Mouse (Mus musculus) CH12.LX (cell line): ENCODE data around the gene Gas1. TPM values are rescaled to one million over a fixed set of nuclear protein-coding genes. Genes with fewer than 3 reads are reported as not detected.
A peak's percentile ranks its signal among the peaks of the same experiment; 100 is the strongest.

Experiments
- DNase-seq: peaks from one replicate; pipeline ENCODE4 v3.0.0-alpha.2; 2013; ENCODE audit errors: extremely low read depth
- H3K27ac ChIP-seq: 2 replicates; pipeline ENCODE4 v1.5.1; 2012; ENCODE audit warnings: low read depth, mild to moderate bottlenecking, control low read depth, moderate library complexity; ENCODE audit not compliant: insufficient read depth
- H3K27me3 ChIP-seq: replicated peaks from 2 replicates; pipeline ENCODE3; 2012; ENCODE audit warnings: inconsistent platforms
- H3K36me3 ChIP-seq, 2 experiments: replicated peaks in 1 of 2; 2 replicates each; pipeline versions ENCODE3 to v1.6.1; 2012; ENCODE audit warnings: inconsistent platforms in 1 of 2, low read length in 1 of 2, mild to moderate bottlenecking in 1 of 2, mixed read lengths in 1 of 2, moderate library complexity in 1 of 2; ENCODE audit not compliant: control insufficient read depth in 1 of 2, insufficient read depth in 1 of 2
- H3K4me1 ChIP-seq, 2 experiments: 2 replicates each; pipeline ENCODE4 v1.6.1; 2012; ENCODE audit warnings: inconsistent platforms in 1 of 2, moderate library complexity in 1 of 2; ENCODE audit not compliant: insufficient read depth in 2 of 2, control insufficient read depth in 1 of 2
- H3K4me2 ChIP-seq: 2 replicates; pipeline ENCODE4 v1.6.1; 2012; ENCODE audit warnings: low read depth, mild to moderate bottlenecking, control low read depth; ENCODE audit not compliant: poor library complexity, insufficient read depth, severe bottlenecking
- H3K4me3 ChIP-seq, 3 experiments: fragments of 150-350 bp in 1 of 3; sonication (generic) in 1 of 3; replicated peaks in 1 of 3; 2 replicates each; pipeline versions ENCODE3 to v1.5.1; 2011 to 2012; ENCODE audit warnings: low read depth in 2 of 3, low read length in 2 of 3, mild to moderate bottlenecking in 2 of 3, moderate library complexity in 2 of 3, control low read depth in 1 of 3, improper control_type of control experiment in 1 of 3, inconsistent platforms in 1 of 3, mixed read lengths in 1 of 3; ENCODE audit not compliant: poor library complexity in 1 of 3
- H3K79me2 ChIP-seq: replicated peaks from 2 replicates; pipeline ENCODE4 v1.6.1; 2012; ENCODE audit warnings: mild to moderate bottlenecking, moderate library complexity; ENCODE audit not compliant: control insufficient read depth, poor library complexity, insufficient read depth, severe bottlenecking; ENCODE audit errors: extremely low read depth
- H3K9ac ChIP-seq: 2 replicates; pipeline ENCODE4 v1.6.1; 2012; ENCODE audit warnings: low read depth, mild to moderate bottlenecking, control low read depth, moderate library complexity; ENCODE audit not compliant: insufficient read depth
- H3K9me3 ChIP-seq: replicated peaks from 2 replicates; pipeline ENCODE3; 2012; ENCODE audit warnings: low read length, inconsistent platforms, mixed read lengths
- BHLHE40 ChIP-seq: IDR thresholded peaks from 2 replicates; pipeline ENCODE4 v1.6.1; 2011; ENCODE audit warnings: mild to moderate bottlenecking, low read depth, low read length, improper control_type of control experiment
- CHD1 ChIP-seq: IDR thresholded peaks from 2 replicates; pipeline ENCODE4 v1.6.1; 2012; ENCODE audit warnings: low read depth, low read length, improper control_type of control experiment, inconsistent platforms
- CHD2 ChIP-seq: IDR thresholded peaks from 2 replicates; pipeline ENCODE4 v1.6.1; 2011; ENCODE audit warnings: low read length, improper control_type of control experiment
- CTCF ChIP-seq, 2 experiments: IDR thresholded peaks in 1 of 2; conservative IDR thresholded peaks in 1 of 2; 2 replicates each; pipeline ENCODE4 v1.5.1; 2011 to 2012; ENCODE audit warnings: low read depth in 2 of 2, low read length in 2 of 2, improper control_type of control experiment in 1 of 2, inconsistent platforms in 1 of 2, mild to moderate bottlenecking in 1 of 2, moderate library complexity in 1 of 2
- ELF1 ChIP-seq: IDR thresholded peaks from 2 replicates; pipeline ENCODE4 v1.6.1; 2014; ENCODE audit warnings: low read depth, mild to moderate bottlenecking, inconsistent platforms, low read length, improper control_type of control experiment
- GABPA ChIP-seq: IDR thresholded peaks from 2 replicates; pipeline ENCODE4 v1.6.1; 2012; ENCODE audit warnings: low read depth, low read length, improper control_type of control experiment, inconsistent platforms; ENCODE audit not compliant: insufficient replicate concordance
- HCFC1 ChIP-seq: IDR thresholded peaks from 2 replicates; pipeline ENCODE4 v1.6.1; 2012; ENCODE audit warnings: low read depth, mild to moderate bottlenecking, inconsistent platforms, low read length, improper control_type of control experiment
- JUN ChIP-seq: IDR thresholded peaks from 2 replicates; pipeline ENCODE4 v1.6.1; 2011; ENCODE audit warnings: low read depth, mild to moderate bottlenecking, low read length, improper control_type of control experiment, moderate library complexity; ENCODE audit not compliant: insufficient read depth
- JUND ChIP-seq: conservative IDR thresholded peaks from 2 replicates; pipeline ENCODE4 v1.6.1; 2011; ENCODE audit warnings: low read depth, low read length, improper control_type of control experiment
- KAT2A ChIP-seq: IDR thresholded peaks from 2 replicates; pipeline ENCODE4 v1.6.1; 2012; ENCODE audit warnings: low read length, improper control_type of control experiment, inconsistent platforms; ENCODE audit not compliant: insufficient replicate concordance
- MAFK ChIP-seq: IDR thresholded peaks from 2 replicates; pipeline ENCODE4 v1.6.1; 2011; ENCODE audit warnings: low read length, improper control_type of control experiment; ENCODE audit not compliant: insufficient replicate concordance
- MAX ChIP-seq: IDR thresholded peaks from 2 replicates; pipeline ENCODE4 v1.6.1; 2011; ENCODE audit warnings: low read length, improper control_type of control experiment
- MAZ ChIP-seq: IDR thresholded peaks from 2 replicates; pipeline ENCODE4 v1.6.1; 2012; ENCODE audit warnings: low read depth, mild to moderate bottlenecking, inconsistent platforms, low read length, improper control_type of control experiment, moderate library complexity
- MEF2A ChIP-seq: IDR thresholded peaks from 2 replicates; pipeline ENCODE4 v1.6.1; 2014; ENCODE audit warnings: low read depth, mild to moderate bottlenecking, inconsistent platforms, low read length, improper control_type of control experiment, borderline replicate concordance
- MYC ChIP-seq: IDR thresholded peaks from 2 replicates; pipeline ENCODE4 v1.6.1; 2011; ENCODE audit warnings: low read depth, mild to moderate bottlenecking, improper control_type of control experiment, low read length
- NRF1 ChIP-seq: IDR thresholded peaks from 2 replicates; pipeline ENCODE4 v1.6.1; 2014; ENCODE audit warnings: low read depth, mild to moderate bottlenecking, inconsistent platforms, low read length, improper control_type of control experiment, moderate library complexity
- POLR2A ChIP-seq: IDR thresholded peaks from 2 replicates; pipeline ENCODE4 v1.6.1; 2011; ENCODE audit warnings: low read depth, mild to moderate bottlenecking, improper control_type of control experiment, low read length
- POLR2AphosphoS2 ChIP-seq: IDR thresholded peaks from 2 replicates; pipeline ENCODE4 v1.6.1; 2011; ENCODE audit warnings: low read depth, low read length, improper control_type of control experiment
- RCOR1 ChIP-seq: conservative IDR thresholded peaks from 2 replicates; pipeline ENCODE4 v1.6.1; 2012; ENCODE audit warnings: low read depth, mild to moderate bottlenecking, inconsistent platforms, low read length, improper control_type of control experiment
- SIN3A ChIP-seq: IDR thresholded peaks from 2 replicates; pipeline ENCODE4 v1.6.1; 2012; ENCODE audit warnings: low read length, improper control_type of control experiment, inconsistent platforms
- SMC3 ChIP-seq: IDR thresholded peaks from 2 replicates; pipeline ENCODE4 v1.6.1; 2011; ENCODE audit warnings: low read depth, low read length, improper control_type of control experiment
- TBP ChIP-seq: conservative IDR thresholded peaks from 2 replicates; pipeline ENCODE4 v1.6.1; 2011; ENCODE audit warnings: low read depth, low read length, improper control_type of control experiment
- TCF12 ChIP-seq: IDR thresholded peaks from 2 replicates; pipeline ENCODE4 v1.6.1; 2014; ENCODE audit warnings: low read depth, mild to moderate bottlenecking, inconsistent platforms, low read length, improper control_type of control experiment
- USF1 ChIP-seq: IDR thresholded peaks from 2 replicates; pipeline ENCODE4 v1.6.1; 2014; ENCODE audit warnings: low read depth, mild to moderate bottlenecking, inconsistent platforms, low read length, improper control_type of control experiment
- ZKSCAN1 ChIP-seq: IDR thresholded peaks from 2 replicates; pipeline ENCODE4 v1.6.1; 2012; ENCODE audit warnings: low read depth, inconsistent platforms, low read length, improper control_type of control experiment, borderline replicate concordance
- dilution Hi-C: fragments of 300-500 bp; cut with MboI; formaldehyde crosslinking; loops from 2 replicates; pipeline ENCODE4 v1.14.3; 2020; ENCODE audit warnings: low sequenced_read_pairs; ENCODE audit not compliant: extremely low pct_unique_long_range_greater_than_20kb, extremely low pct_ligation_motif_present
- in situ Hi-C: fragments of 300-500 bp; cut with MboI; formaldehyde crosslinking; loops from 3 replicates; pipeline ENCODE4 v1.14.3; 2019; ENCODE audit warnings: low sequenced_read_pairs, low pct_ligation_motif_present, low pct_unique_long_range_greater_than_20kb, mixed read lengths
- polyA plus RNA-seq: library from polyadenylated mRNA; unstranded; fragments of >175 nt; gene quantifications from 2 replicates; pipeline ENCODE4 v1.2.1, GENCODE M21; 2012; ENCODE audit warnings: low read depth; ENCODE audit not compliant: insufficient read length
- total RNA-seq, 2 experiments: library from RNA; depleted of rRNA; stranded (reverse); fragments of 300-350 nt in 1 of 2; fragments of >200 nt in 1 of 2; gene quantifications; 2 replicates each; pipeline ENCODE4 v1.2.3; 2012 to 2014

Gene Gas1
- total and polyA plus RNA-seq, 3 experiments: not detected

DNA sequence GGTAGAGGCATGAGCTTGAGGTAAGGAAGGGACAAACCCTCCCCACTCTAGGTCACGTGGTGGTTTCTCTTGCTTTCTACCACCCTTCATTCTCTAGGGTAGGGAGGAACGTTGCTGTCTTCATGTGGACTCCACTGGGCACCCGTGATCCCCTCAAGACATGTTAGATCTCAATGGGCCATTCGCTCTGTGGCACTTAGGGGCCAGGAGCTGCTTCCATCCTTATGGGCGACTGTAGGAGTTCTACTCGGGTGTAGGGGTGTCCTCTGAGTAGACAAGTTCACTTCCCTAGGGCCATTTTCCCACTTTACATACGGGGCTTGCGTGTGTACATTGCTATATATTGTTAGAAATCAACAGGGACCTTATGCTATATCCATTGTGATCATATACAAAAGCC is 5.4 kb downstream of the Gas1 start:
- dilution Hi-C loops (no loop called here), in situ Hi-C loops (no loop called here)
- Histone ChIP-seq H3K9ac (no peak overlapping the region), H3K4me3 (peak overlapping the region in 1 of 3 experiments; percentile 20), H3K27ac (no peak overlapping the region), H3K27me3 (no peaks in the 10 kb centered on the region), H3K4me2 (no peak overlapping the region), H3K9me3 (peaks cover 72% of the 10 kb centered on the region), H3K36me3 (no peaks in the 10 kb centered on the region), H3K79me2 (no peaks in the 10 kb centered on the region), H3K4me1 (no peaks in the 10 kb centered on the region)
- TF ChIP-seq ELF1: no peak
- no peak for TF ChIP-seq JUND
- no peak for TF ChIP-seq RCOR1
- TF ChIP-seq MYC: no peak
- TF ChIP-seq ZKSCAN1: no peak
- no peak for TF ChIP-seq USF1
- TF ChIP-seq TBP: no peak
- no peak for TF ChIP-seq HCFC1
- TF ChIP-seq GABPA: no peak
- TF ChIP-seq JUN: no peak
- TF ChIP-seq CTCF (conservative IDR thresholded peaks at IDR 0.05 in 1 of 2, IDR thresholded peaks at IDR 0.05 in 1 of 2; ENCODE audit: low read depth in 2 of 2, low read length in 2 of 2): no peak
- TF ChIP-seq POLR2A: no peak
- TF ChIP-seq POLR2AphosphoS2: no peak
- no peak for TF ChIP-seq BHLHE40
- TF ChIP-seq MAX: no peak
- no peak for TF ChIP-seq MAFK
- DNase-seq: no peak

DNA sequence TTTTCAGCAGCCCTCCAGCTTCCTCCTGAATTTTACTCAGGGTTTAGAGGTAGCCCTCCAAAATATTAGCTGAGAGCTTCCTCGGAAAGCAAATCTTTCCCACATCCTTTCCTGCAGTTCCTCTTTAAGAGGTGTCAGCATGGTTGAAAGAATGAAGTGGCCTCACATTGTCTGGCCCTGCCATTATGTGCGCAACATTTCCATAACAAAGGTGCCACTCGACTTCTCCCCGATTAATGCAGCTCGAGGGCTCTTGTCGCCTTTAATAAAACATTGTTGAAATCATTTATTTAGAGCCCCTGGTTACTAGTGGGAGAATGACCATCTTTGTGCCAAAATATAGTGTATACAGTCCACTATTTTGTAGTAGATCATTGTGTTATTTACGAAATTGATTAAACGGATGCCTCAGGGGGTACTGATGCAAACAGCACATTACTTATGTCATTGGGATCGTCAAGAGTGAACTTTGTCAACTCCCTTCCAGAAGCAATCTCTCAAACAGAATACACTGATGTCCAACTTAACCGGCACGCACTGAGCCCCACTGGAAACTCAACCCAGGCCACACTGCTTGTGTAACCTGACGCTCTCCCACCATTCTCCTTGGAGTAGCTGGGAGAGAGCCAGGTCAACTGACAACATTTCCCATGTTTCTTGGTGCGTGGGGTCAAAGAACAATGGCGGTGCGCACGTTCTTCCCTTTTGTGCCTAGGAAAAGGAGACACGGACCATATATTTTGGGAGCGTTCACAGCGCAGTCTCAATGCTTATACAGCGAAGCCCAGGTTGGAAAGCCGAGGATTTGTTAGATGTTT is 6.1 kb downstream of the Gas1 start:
- in situ Hi-C loops: no loop called here
- Histone ChIP-seq H3K27me3 (no peaks in the 10 kb centered on the region), H3K9ac (no peak overlapping the region), H3K36me3 (no peaks in the 10 kb centered on the region), H3K79me2 (no peaks in the 10 kb centered on the region), H3K4me2 (no peak overlapping the region), H3K9me3 (peaks cover 66% of the 10 kb centered on the region), H3K4me3 (no peak overlapping the region), H3K27ac (no peak overlapping the region), H3K4me1 (no peaks in the 10 kb centered on the region)
- dilution Hi-C loops: no loop called here
- DNase-seq: no peak
- TF ChIP-seq MAZ: no peak
- no peak for TF ChIP-seq TCF12
- TF ChIP-seq NRF1: no peak
- no peak for TF ChIP-seq MEF2A
- TF ChIP-seq SMC3: no peak
- no peak for TF ChIP-seq JUN
- TF ChIP-seq USF1: no peak
- no peak for TF ChIP-seq CHD1
- TF ChIP-seq CHD2: no peak
- TF ChIP-seq RCOR1: no peak
- no peak for TF ChIP-seq KAT2A
- no peak for TF ChIP-seq SIN3A
